Comparison of ENCODE assay signal across 7 mouse cellular contexts in the genomic region with DNA sequence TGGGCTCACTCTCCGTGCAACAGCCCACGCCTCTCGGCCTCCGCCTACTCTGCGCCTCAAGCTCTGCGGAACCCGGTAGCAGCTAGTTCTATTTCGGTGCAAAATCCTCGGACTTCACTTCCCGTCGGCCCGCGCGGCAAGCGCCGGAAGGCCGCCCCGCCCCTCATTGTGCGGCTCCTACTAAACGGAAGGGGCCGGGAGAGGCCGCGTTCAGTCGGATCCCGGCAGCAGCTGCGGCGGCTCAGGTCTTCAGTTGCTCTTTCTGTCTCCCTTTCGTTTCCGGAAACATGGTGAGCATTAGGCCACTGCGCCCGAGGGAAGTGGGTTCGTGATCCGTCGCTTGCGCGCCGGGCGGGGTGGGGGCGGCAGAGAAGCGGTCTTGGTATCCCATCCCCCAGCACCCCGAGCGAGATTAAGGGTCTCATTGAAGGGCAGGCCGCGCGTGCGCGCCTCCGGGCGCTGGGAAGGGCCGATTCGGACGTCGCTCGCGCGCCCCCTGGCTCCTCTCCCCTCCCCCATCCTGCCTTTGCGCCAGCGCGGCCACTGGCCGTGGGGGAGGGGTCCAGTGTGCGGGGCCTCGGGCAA. TPM values are rescaled to one million over a fixed set of nuclear protein-coding genes. Genes with fewer than 3 reads are reported as not detected.
DNase-seq lines count a peak whose midpoint lies in the region; ATAC-seq lines count a peak whose summit lies in the region.

A gene (plus strand): TSS at position 143 of the 585 bp plus-strand sequence.

- peak within 1 kb of the TSS; percentile 81 for H3K4me2 ChIP-seq in embryonic facial prominence, embryonic 12.5 days (replicated peaks)
- peak within 1 kb of the TSS; percentile 59 for H3K4me2 ChIP-seq in limb, embryonic 11.5 days (ENCODE audit: low read depth, severe bottlenecking)
- peak within 1 kb of the TSS; percentile 78 for H3K4me2 ChIP-seq in midbrain, embryonic 14.5 days (ENCODE audit: low read length)

- peaks cover 41% of the 10 kb centered on the region for H3K36me3 ChIP-seq in embryonic facial prominence, embryonic 12.5 days
- H3K36me3 ChIP-seq in limb, embryonic 11.5 days (ENCODE audit: control insufficient read depth, insufficient read depth, low read length), result peaks cover 20% of the 10 kb centered on the region
- peaks cover 41% of the 10 kb centered on the region for H3K36me3 ChIP-seq in midbrain, embryonic 14.5 days (ENCODE audit: control insufficient read depth, insufficient read depth, low read length)

- no peaks in the 10 kb centered on the region for H3K9me3 ChIP-seq in embryonic facial prominence, embryonic 12.5 days
- H3K9me3 ChIP-seq in limb, embryonic 11.5 days (ENCODE audit: control insufficient read depth, low read length), result no peaks in the 10 kb centered on the region
- H3K9me3 ChIP-seq in midbrain, embryonic 14.5 days (ENCODE audit: control insufficient read depth, low read length), result no peaks in the 10 kb centered on the region

- H3K27ac ChIP-seq in embryonic facial prominence, embryonic 12.5 days, result peak within 1 kb of the TSS; percentile 98
- peak within 1 kb of the TSS; percentile 97 for H3K27ac ChIP-seq in limb, embryonic 11.5 days (replicated peaks; ENCODE audit: low read depth, low read length)
- H3K27ac ChIP-seq in midbrain, embryonic 14.5 days (replicated peaks; ENCODE audit: low read depth, low read length), result peak within 1 kb of the TSS; percentile 99

- DNase-seq in adrenal gland, postnatal 14 days, result peak; percentile 97
- peak; percentile 100 for DNase-seq in heart, adult 11 months
- peak; percentile 94 for DNase-seq in kidney, adult 18-20 months
- peak; percentile 96 for DNase-seq in limb, embryonic 11.5 days (ENCODE audit: low spot score)
- peak; percentile 98 for DNase-seq in midbrain, embryonic 14.5 days
- DNase-seq in spleen, adult 18-20 months, result peak; percentile 92 to 94

- WGBS in embryonic facial prominence, embryonic 12.5 days, result under 1% methylated on average over 62 of the region's 62 CpGs
- WGBS in limb, embryonic 11.5 days, result under 1% methylated on average over 62 of the region's 62 CpGs
- under 1% methylated on average over 62 of the region's 62 CpGs for WGBS in midbrain, embryonic 14.5 days

- peak within 1 kb of the TSS; percentile 98 for H3K4me3 ChIP-seq in embryonic facial prominence, embryonic 12.5 days
- H3K4me3 ChIP-seq in limb, embryonic 11.5 days (ENCODE audit: low read depth, low read length), result peak within 1 kb of the TSS; percentile 100
- H3K4me3 ChIP-seq in midbrain, embryonic 14.5 days (replicated peaks; ENCODE audit: low read depth, low read length), result peak within 1 kb of the TSS; percentile 96

- ATAC-seq in embryonic facial prominence, embryonic 12.5 days (ENCODE audit: insufficient number of reproducible peaks, insufficient read depth, low FRiP score, low TSS enrichment), result peak; percentile 38; the same call in 1 of the 2 replicates
- peak; percentile 45 for ATAC-seq in limb, embryonic 11.5 days (ENCODE audit: insufficient number of reproducible peaks, low FRiP score, low TSS enrichment, low read depth)
- peak; percentile 73 for ATAC-seq in midbrain, embryonic 14.5 days (ENCODE audit: low FRiP score, low TSS enrichment)

- no peaks in the 10 kb centered on the region for H3K27me3 ChIP-seq in embryonic facial prominence, embryonic 12.5 days
- H3K27me3 ChIP-seq in limb, embryonic 11.5 days (ENCODE audit: control insufficient read depth, insufficient read depth, low read length), result no peaks in the 10 kb centered on the region
- H3K27me3 ChIP-seq in midbrain, embryonic 14.5 days (ENCODE audit: control insufficient read depth, insufficient read depth, low read length), result no peaks in the 10 kb centered on the region

- peaks cover 25% of the 10 kb centered on the region for H3K4me1 ChIP-seq in embryonic facial prominence, embryonic 12.5 days
- H3K4me1 ChIP-seq in limb, embryonic 11.5 days (ENCODE audit: control insufficient read depth, insufficient read depth, low read length), result peaks cover 9% of the 10 kb centered on the region; the same call in 1 of the 2 replicates
- H3K4me1 ChIP-seq in midbrain, embryonic 14.5 days (ENCODE audit: control insufficient read depth, insufficient read depth, low read length), result peaks cover 25% of the 10 kb centered on the region

- peak within 1 kb of the TSS; percentile 97 for H3K9ac ChIP-seq in embryonic facial prominence, embryonic 12.5 days
- peak within 1 kb of the TSS; percentile 94 for H3K9ac ChIP-seq in limb, embryonic 11.5 days (ENCODE audit: low read length)
- H3K9ac ChIP-seq in midbrain, embryonic 14.5 days (replicated peaks; ENCODE audit: low read length), result peak within 1 kb of the TSS; percentile 90

RNA-seq across cellular contexts. Expression of the gene that starts here (rescaled TPM):
- total RNA-seq in adrenal gland, postnatal 14 days (2021), result 640 and 706 TPM in 2 replicates
- 2,582 and 2,586 TPM in 2 replicates for polyA plus RNA-seq in embryonic facial prominence, embryonic 12.5 days (2016; fragmentation: Nextera tagmentation; extraction: Ambion mirVana)
- polyA plus RNA-seq in limb, embryonic 11.5 days (2014; fragmentation: Nextera tagmentation; extraction: Ambion mirVana), result 3,315 and 3,495 TPM in 2 replicates
- 4,021 and 4,124 TPM in 2 replicates for polyA plus RNA-seq in midbrain, embryonic 14.5 days (2014; fragmentation: Nextera tagmentation; extraction: Ambion mirVana)

Comparison
In these comparisons a context has a peak if more than half of its experiments do, and no peak if none do; other contexts are left out.
1. Peak in every context shown above with its lines: DNase-seq, ATAC-seq, H3K4me3 ChIP-seq and H3K27ac ChIP-seq.